Mouse (Mus musculus): Measurements from ENCODE around the gene Nckipsd. TPM values are rescaled to one million over a fixed set of nuclear protein-coding genes. Genes with fewer than 3 reads are reported as not detected.

Gene Nckipsd
- total and polyA plus RNA-seq, 2 experiments = 2.2 to 7.7 TPM

- Histone ChIP-seq H3K4me1 (ENCODE audit: control insufficient read depth, insufficient read depth, low read length) (peaks cover 4% of the 10 kb centered on the region; the same call in 1 of the 2 replicates), H3K36me3 (ENCODE audit: control insufficient read depth, insufficient read depth, low read length) (peaks cover 44% of the 10 kb centered on the region), H3K27ac (replicated peaks; ENCODE audit: insufficient read depth, low read depth, low read length) (no peak overlapping the region), H3K9ac (ENCODE audit: low read depth, low read length) (no peak overlapping the region), H3K79me2 (ENCODE audit: control insufficient read depth, insufficient read depth, low read length) (no peaks in the 10 kb centered on the region), H3K4me3 (ENCODE audit: insufficient read depth, low read depth, low read length) (no peak overlapping the region), H3K27me3 (ENCODE audit: control insufficient read depth, insufficient read depth, low read length) (no peaks in the 10 kb centered on the region)
- DNase-seq (ENCODE audit: extremely low read depth, low read depth, low spot score) = no peak
- TF ChIP-seq CTCF (IDR thresholded peaks at IDR 0.05; ENCODE audit: low read depth, low read length) (no peak), POLR2A (IDR thresholded peaks at IDR 0.05; ENCODE audit: extremely low read depth, insufficient read depth, low read length) (no peak)
- 91% methylated on average over 8 of the region's 8 CpGs for WGBS
Measured at GRCm38 (mm10) chr9:108805768-108806167, 2.4 kb upstream of the Nckipsd start.

DNA sequence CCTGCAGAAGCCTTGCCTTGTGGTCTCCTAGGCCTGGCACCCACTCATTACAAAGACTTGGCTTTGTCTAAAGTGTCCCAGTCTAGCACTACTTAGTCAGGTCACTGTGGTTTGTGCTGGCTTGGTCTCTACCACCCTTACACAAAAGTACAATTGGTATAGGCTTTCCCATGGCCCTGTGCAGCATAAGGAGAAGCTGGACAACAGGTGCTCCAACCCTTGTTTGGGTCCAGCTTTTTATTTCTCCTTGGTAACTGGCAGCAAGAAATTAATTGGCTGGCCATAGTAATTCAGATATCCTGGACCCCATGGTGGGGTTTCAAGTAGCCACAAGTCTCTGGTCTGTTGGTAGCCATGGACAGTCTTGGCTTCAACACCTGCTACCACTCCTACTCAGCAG is 1.8 kb upstream of the Nckipsd start:
- peaks cover 39% of the 10 kb centered on the region for H3K36me3 ChIP-seq (ENCODE audit: control insufficient read depth, insufficient read depth, low read length)
- no peak overlapping the region for H3K4me3 ChIP-seq (ENCODE audit: insufficient read depth, low read depth, low read length)
- H3K9ac ChIP-seq (ENCODE audit: low read depth, low read length) = no peak overlapping the region
- DNase-seq (ENCODE audit: extremely low read depth, low read depth, low spot score) = no peak
- H3K4me1 ChIP-seq (ENCODE audit: control insufficient read depth, insufficient read depth, low read length) = peaks cover 4% of the 10 kb centered on the region; the same call in 1 of the 2 replicates
- TF ChIP-seq POLR2A (IDR thresholded peaks at IDR 0.05; ENCODE audit: extremely low read depth, insufficient read depth, low read length) = no peak
- no peak for TF ChIP-seq CTCF (IDR thresholded peaks at IDR 0.05; ENCODE audit: low read depth, low read length)
- H3K27me3 ChIP-seq (ENCODE audit: control insufficient read depth, insufficient read depth, low read length) = no peaks in the 10 kb centered on the region
- H3K79me2 ChIP-seq (ENCODE audit: control insufficient read depth, insufficient read depth, low read length) = no peaks in the 10 kb centered on the region
- H3K27ac ChIP-seq (replicated peaks; ENCODE audit: insufficient read depth, low read depth, low read length) = no peak overlapping the region

DNA sequence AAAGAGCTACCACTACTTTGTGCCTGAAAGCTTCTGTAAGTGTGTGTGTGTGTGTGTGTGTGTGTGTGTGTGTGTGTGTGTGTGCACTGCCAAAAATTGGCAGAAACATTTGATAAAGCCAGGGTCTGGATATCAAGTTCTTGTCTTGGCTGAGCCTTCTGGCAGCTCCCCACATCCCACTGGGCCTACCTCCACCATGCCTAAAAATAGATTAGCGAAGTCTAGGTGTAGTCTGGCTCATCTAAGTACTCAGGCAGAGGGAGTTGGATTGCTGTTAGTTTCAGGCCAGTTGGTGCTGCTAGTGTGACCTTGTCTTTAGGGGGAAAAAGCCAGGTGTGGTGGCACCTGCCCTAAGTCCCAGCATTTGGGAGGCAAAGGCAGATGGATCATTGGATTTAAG is 1.3 kb upstream of the Nckipsd start:
- WGBS = 41% methylated on average over 1 of the region's 1 CpGs
- Histone ChIP-seq H3K79me2 (ENCODE audit: control insufficient read depth, insufficient read depth, low read length) (no peaks in the 10 kb centered on the region), H3K4me3 (ENCODE audit: insufficient read depth, low read depth, low read length) (no peak overlapping the region), H3K4me1 (ENCODE audit: control insufficient read depth, insufficient read depth, low read length) (peaks cover 4% of the 10 kb centered on the region; the same call in 1 of the 2 replicates), H3K9ac (ENCODE audit: low read depth, low read length) (no peak overlapping the region), H3K27me3 (ENCODE audit: control insufficient read depth, insufficient read depth, low read length) (no peaks in the 10 kb centered on the region), H3K36me3 (ENCODE audit: control insufficient read depth, insufficient read depth, low read length) (peaks cover 35% of the 10 kb centered on the region), H3K27ac (replicated peaks; ENCODE audit: insufficient read depth, low read depth, low read length) (no peak overlapping the region)
- TF ChIP-seq POLR2A (IDR thresholded peaks at IDR 0.05; ENCODE audit: extremely low read depth, insufficient read depth, low read length) = no peak
- no peak for TF ChIP-seq CTCF (IDR thresholded peaks at IDR 0.05; ENCODE audit: low read depth, low read length)
- no peak for DNase-seq (ENCODE audit: extremely low read depth, low read depth, low spot score)

DNA sequence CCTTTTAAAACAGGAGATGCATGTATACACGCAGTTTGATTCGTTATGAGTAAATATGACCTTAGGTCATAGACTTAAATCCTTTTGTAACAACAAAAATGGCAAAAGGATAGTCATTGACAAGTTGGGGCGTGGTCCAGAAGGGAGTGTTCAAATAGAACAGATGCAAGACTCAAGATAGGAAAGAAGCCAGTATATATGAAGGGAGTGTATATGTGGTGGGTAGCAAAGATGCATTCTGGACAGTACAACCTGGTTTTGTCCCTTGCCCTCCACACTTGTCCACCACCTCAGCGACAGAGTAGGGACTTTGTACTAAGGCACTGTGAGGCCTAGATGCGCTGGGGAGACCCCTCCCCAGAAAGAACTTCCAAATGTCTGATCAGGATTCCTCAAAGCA is 494 bp upstream of the Nckipsd start:
- peaks cover 4% of the 10 kb centered on the region; the same call in 1 of the 2 replicates for H3K4me1 ChIP-seq (ENCODE audit: control insufficient read depth, insufficient read depth, low read length)
- 39% methylated on average over 5 of the region's 5 CpGs for WGBS
- H3K4me3 ChIP-seq (ENCODE audit: insufficient read depth, low read depth, low read length) = no peak overlapping the region
- H3K27ac ChIP-seq (replicated peaks; ENCODE audit: insufficient read depth, low read depth, low read length) = no peak overlapping the region
- H3K79me2 ChIP-seq (ENCODE audit: control insufficient read depth, insufficient read depth, low read length) = no peaks in the 10 kb centered on the region
- peaks cover 29% of the 10 kb centered on the region for H3K36me3 ChIP-seq (ENCODE audit: control insufficient read depth, insufficient read depth, low read length)
- no peak overlapping the region for H3K9ac ChIP-seq (ENCODE audit: low read depth, low read length)
- TF ChIP-seq POLR2A (IDR thresholded peaks at IDR 0.05; ENCODE audit: extremely low read depth, insufficient read depth, low read length) (no peak), CTCF (IDR thresholded peaks at IDR 0.05; ENCODE audit: low read depth, low read length) (no peak)
- no peak for DNase-seq (ENCODE audit: extremely low read depth, low read depth, low spot score)
- no peaks in the 10 kb centered on the region for H3K27me3 ChIP-seq (ENCODE audit: control insufficient read depth, insufficient read depth, low read length)

- no peak overlapping the region for H3K4me3 ChIP-seq (ENCODE audit: insufficient read depth, low read depth, low read length)
- TF ChIP-seq POLR2A (IDR thresholded peaks at IDR 0.05; ENCODE audit: extremely low read depth, insufficient read depth, low read length) (no peak), CTCF (IDR thresholded peaks at IDR 0.05; ENCODE audit: low read depth, low read length) (no peak)
- H3K27ac ChIP-seq (replicated peaks; ENCODE audit: insufficient read depth, low read depth, low read length) = peak overlapping the region; percentile 36; the same call in 1 of the 2 replicates
- H3K79me2 ChIP-seq (ENCODE audit: control insufficient read depth, insufficient read depth, low read length) = no peaks in the 10 kb centered on the region
- peaks cover 4% of the 10 kb centered on the region; the same call in 1 of the 2 replicates for H3K4me1 ChIP-seq (ENCODE audit: control insufficient read depth, insufficient read depth, low read length)
- H3K27me3 ChIP-seq (ENCODE audit: control insufficient read depth, insufficient read depth, low read length) = no peaks in the 10 kb centered on the region
- 66% methylated on average over 5 of the region's 5 CpGs for WGBS
- DNase-seq (ENCODE audit: extremely low read depth, low read depth, low spot score) = no peak
- H3K9ac ChIP-seq (ENCODE audit: low read depth, low read length) = no peak overlapping the region
- H3K36me3 ChIP-seq (ENCODE audit: control insufficient read depth, insufficient read depth, low read length) = peaks cover 18% of the 10 kb centered on the region
Measured at GRCm38 (mm10) chr9:108809188-108809587, 1.0 kb downstream of the Nckipsd start.

DNA sequence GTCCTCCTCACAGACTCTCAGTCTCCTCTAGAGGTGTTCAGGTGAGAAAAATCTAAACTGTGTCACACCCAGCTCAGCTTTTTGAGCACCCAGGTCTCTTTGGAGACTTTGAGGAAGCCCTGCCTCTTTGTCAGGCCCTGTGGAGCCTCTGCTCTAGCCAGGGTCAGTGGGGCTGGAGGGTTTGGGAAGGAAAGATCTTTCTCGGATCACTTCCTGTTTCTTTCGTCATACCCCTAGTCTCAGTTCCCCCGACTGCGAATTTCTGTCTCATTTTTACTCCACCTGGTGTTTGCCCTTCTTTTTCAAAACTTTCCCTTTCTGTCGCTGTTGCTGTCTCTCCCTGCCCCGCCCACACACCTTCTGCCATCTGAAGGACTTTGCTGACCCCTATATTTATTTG is 1.6 kb downstream of the Nckipsd start:
- Histone ChIP-seq H3K4me3 (ENCODE audit: insufficient read depth, low read depth, low read length) (no peak overlapping the region), H3K9ac (ENCODE audit: low read depth, low read length) (no peak overlapping the region), H3K4me1 (ENCODE audit: control insufficient read depth, insufficient read depth, low read length) (peaks cover 4% of the 10 kb centered on the region; the same call in 1 of the 2 replicates), H3K27ac (replicated peaks; ENCODE audit: insufficient read depth, low read depth, low read length) (peak overlapping the region; percentile 36; the same call in 1 of the 2 replicates), H3K36me3 (ENCODE audit: control insufficient read depth, insufficient read depth, low read length) (peaks cover 13% of the 10 kb centered on the region), H3K79me2 (ENCODE audit: control insufficient read depth, insufficient read depth, low read length) (no peaks in the 10 kb centered on the region), H3K27me3 (ENCODE audit: control insufficient read depth, insufficient read depth, low read length) (no peaks in the 10 kb centered on the region)
- TF ChIP-seq CTCF (IDR thresholded peaks at IDR 0.05; ENCODE audit: low read depth, low read length) = no peak
- TF ChIP-seq POLR2A (IDR thresholded peaks at IDR 0.05; ENCODE audit: extremely low read depth, insufficient read depth, low read length) = no peak
- WGBS = 69% methylated on average over 6 of the region's 6 CpGs
- DNase-seq (ENCODE audit: extremely low read depth, low read depth, low spot score) = no peak

Data from liver, adult 2 months (tissue).